Mouse (Mus musculus) left cerebral cortex, postnatal 14 days (tissue): ENCODE data around the gene Snap91. TPM values are rescaled to one million over a fixed set of nuclear protein-coding genes. Genes with fewer than 3 reads are reported as not detected.

Source experiments
- DNase-seq, 2 experiments: peaks; one replicate each; pipeline ENCODE4 v3.0.0; 2021 to 2022; ENCODE audit warnings: low spot score in 2 of 2, mixed read lengths in 1 of 2
- intact Hi-C: fragments of 180-260 bp; cut with DNase I; formaldehyde crosslinking; loops from one replicate; pipeline ENCODE4 v1.15.1; 2025
- long read RNA-seq, 2 experiments: library from polyadenylated mRNA; stranded (forward); transcript quantifications; one replicate each; pipeline ENCODE4 v2.0.0; 2021
- total RNA-seq, 2 experiments: library from RNA; stranded (reverse); gene quantifications; 2 replicates each; pipeline ENCODE4 v1.2.3; 2021

The Snap91 gene
- 100 to 1,000 TPM; 503 to 508 TPM for total RNA-seq
- long read RNA-seq, experiment 1, partial matches to known transcripts = 125 of 358 reads
- long read RNA-seq, experiment 1, other reads (novel, unspliced or antisense) = 233 of 358 reads
- long read RNA-seq, experiment 2, full-length matches to known transcripts = 1 of 319 reads
- long read RNA-seq, experiment 2, partial matches to known transcripts = 100 of 319 reads
- long read RNA-seq, experiment 2, other reads (novel, unspliced or antisense) = 218 of 319 reads

DNA sequence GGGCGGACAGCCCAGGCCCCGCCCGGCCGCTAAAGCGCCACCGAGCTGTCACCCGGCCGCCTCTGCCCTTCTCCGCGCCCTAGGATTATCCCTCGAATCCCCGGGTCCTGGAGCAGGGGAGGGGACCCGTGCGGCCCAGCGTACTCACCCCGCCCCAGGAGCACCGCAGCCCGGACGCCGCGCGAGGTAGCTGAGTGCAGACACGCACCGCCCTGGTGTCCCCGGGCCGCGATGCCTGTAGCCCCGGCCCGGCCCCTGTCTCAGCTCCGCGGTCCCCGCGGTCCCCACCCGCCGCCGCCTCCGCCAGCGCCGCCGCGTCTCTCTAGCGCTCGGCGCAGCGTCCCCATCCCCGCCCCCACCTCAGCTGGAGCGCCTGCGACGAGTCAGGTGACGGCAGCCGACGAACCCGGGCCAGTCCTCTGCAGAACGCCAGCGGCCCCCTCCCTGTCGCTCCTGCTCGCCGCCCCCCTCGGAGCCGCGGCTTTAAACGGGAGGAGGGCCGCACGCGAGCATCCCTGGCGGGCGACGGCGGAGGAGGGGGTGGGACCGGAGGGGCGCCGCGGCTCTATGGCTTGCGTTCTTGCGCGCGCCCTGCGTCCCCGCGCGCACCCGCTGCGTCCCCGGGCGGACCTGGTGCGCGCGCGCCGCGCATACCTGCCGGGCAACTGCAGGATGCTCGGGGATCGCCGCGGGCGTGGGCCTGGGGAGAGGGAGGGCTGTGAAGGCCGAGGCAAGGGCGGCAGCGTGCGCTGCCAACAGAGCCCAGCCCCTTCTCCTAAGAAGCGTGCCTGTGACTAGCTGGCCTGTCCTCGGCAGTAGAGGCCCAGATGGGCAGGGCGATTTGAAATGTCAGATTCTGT, at the start of gene Snap91:
Gene Snap91 (minus strand): TSS at position 542 of the 860 bp plus-strand sequence.
- intact Hi-C loops = loop anchor here (5.0 kb wide), 1 partner anchor 137 kb away; the partner anchor contains the start of gene Ripply2
- peak; percentile 92 for DNase-seq

DNA sequence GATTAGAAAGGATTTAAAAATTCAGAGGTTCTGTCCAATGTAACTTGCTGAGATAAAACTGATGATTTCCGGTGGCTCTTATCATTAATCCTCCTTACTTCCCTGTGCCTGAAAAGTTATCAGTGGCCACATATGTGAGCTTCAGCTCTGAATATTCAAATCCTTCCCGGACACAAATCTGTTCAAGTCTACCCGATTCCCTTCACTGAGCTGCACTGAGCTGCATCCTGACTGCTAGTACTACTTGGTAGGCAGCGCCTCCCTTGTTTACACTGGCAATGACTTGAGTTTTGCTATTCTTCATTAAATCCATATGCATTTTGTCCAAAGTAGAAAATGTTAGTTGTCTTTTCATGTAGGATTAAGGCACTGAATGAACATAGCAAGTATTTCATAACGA, 46.1 kb upstream of the Snap91 start:
- no peak for DNase-seq
- intact Hi-C loops = no loop called here

DNA sequence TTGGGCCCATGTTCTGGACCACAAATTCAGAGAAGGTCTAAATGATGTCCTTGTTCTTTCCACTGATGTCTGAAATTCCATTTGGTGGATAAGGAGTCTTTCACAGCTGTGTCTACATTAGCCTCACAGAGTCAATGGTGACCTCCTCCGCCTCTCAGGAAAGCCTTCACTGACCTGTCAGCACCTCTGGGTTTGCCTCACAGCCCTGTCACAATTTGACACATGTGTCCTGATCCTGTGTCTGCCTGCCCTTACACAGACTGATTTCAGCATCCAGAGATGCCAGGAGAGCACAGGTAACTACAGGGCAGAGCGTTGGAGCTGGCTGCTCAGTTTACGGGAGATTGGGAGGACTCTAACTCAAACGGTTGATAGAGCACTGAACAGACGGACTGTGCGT, 45.2 kb upstream of the Snap91 start:
- no peak for DNase-seq
- intact Hi-C loops = no loop called here

DNA sequence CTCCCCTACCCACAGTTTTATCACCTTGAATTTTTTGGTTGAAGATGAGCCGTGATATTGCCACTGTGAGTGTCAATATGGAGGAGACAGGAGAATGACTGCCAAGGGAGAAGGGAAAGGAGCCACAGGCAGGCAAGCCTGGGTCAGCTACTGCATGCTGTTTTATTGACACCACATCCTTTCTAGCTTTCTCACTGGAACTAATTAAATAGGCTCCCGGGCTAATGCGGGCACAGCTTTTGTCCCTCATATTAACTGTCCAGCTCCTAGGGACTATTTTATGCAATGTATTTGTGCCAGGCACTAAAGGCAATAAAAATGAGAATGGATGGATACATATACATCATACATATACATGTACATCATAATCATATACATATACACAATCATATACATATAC, 42.0 kb upstream of the Snap91 start:
- no peak for DNase-seq
- intact Hi-C loops = no loop called here

DNA sequence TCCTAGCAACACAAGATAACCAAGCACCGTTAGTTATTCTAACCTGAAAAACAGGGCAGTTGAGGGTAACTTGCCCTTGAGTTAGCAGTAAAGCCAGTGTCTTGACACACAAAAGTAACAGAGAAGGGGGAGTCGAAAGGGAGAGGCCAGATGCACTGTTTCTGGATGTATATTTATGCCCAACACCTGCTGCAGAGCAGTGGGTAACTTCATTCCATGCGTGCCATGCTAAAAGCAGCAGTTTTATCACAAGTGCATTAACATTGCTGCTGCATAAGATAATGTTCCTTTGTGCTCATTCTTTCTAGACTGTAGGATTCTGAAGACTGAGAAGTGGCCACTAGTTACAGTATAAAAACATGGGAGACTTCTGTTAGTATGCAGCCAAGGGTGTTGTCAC, 36.1 kb upstream of the Snap91 start:
- DNase-seq = no peak
- intact Hi-C loops = no loop called here

DNA sequence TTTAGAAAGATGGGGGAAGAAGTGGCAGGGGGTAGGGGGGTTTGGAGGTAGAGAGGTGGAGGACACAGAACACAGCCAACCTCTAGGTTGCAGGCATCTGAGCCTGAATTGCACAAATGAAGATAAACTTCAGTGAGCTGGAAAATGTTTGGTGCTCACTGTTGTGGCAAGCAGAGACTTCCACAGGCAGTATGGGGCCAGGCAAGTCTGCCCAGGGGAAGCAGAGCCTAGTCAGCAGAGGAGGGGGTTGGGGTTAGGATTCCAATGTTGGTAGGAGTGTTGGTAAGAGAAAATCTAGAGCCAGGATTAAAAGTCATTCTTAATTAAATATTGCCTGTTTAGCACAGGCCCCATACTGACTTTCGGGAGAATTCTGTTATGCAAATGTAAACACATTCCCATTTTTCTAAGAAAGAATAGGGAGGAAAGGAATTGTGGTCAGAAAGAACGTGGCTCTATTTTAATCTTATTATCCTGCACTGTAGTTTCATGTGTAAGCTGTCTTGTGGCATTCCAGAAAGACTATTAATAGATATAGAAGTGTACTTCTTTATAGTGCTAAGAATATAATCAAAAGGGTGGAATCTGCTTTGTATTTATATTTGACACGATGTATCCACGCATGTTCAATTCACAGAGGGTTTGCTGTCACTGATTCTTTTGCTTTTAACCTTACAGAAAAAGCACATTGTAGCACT, 19.2 kb upstream of the Snap91 start:
- no peak for DNase-seq
- intact Hi-C loops = no loop called here

DNA sequence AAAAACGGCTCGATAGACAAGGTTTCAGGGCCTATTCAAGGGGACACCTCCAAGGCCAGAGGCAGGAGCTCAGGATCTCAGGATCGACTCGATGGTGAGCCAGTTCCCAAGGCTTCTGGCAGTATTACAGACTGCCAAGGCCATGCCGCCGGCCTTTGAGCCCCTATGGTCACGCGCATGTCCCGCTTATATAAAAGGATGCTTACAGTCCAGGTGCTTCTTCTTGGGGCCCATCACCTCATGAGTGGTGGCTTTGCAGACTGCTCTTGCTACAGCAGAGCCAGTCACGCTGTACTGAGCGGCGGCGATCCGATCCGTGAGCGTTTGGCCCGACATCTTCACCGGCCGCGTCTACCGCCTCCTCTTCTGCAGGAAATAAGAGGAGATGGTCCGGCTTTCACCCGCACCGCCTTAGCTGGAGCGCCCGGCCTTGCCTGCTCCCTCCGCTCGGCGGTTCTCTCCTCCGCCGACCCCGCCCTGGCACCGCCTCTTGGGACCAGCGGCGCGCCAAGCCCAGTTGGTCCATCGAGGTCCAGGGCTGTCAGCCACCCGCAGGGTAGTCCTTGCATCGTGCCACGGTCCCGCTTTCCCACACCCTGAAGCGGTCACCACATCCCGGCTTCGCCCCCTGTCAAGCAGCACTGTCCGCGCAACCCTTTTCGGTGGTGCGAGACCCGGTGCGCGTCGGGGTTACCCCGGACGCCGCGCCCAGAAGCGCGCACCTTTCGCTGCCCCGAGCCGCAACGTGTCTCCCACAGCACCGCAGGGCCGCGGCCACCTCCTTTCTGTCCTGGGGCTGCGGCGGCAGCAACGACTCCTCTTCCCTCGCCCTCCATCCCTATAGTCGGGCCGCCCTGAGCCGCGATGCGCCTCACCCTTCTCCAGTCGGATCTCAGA, 990 bp downstream of the Snap91 start:
- peak; percentile 40 to 41 for DNase-seq
- intact Hi-C loops = loop anchor here (5.0 kb wide), 1 partner anchor 138 kb away; the partner anchor contains the start of gene Ripply2

DNA sequence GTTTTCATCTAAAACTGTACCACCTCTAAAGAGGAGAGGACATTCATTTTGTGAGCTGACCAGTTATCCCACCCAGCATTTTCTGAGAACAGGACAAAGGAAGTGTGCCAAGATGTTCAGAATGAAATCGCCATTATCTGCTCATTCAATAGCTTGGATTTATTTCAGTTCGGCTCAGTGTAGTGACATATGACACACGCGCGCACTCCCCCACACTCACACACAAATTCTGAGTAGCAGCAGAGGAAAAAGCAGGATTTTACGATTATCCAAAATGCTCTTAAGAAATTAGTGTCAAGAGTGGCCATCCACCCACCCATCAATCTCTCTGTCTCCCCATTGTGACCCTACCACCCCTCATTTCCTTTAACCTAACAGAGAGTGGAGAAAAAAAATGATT, 1.7 kb downstream of the Snap91 start:
- intact Hi-C loops = no loop called here
- DNase-seq = no peak

DNA sequence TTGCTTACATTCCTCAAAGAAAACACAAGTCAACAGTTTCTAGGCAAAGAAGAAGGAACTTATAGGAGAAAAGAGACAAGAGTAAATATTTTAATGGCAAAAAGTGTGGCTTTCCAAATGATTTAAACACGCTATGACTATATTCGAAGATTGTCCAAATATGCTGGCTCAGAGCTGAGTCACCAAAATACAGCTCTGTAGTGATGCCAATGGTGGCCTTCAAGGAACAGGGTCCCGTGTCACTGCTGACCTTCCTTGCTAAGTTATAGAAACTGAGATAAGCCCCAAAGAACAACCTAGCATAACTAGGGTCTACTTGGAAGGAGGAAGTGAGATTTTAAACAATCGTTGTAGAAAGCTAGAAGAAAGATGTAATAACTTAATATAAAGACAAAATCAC, 6.8 kb downstream of the Snap91 start:
- no peak for DNase-seq
- intact Hi-C loops = no loop called here

DNA sequence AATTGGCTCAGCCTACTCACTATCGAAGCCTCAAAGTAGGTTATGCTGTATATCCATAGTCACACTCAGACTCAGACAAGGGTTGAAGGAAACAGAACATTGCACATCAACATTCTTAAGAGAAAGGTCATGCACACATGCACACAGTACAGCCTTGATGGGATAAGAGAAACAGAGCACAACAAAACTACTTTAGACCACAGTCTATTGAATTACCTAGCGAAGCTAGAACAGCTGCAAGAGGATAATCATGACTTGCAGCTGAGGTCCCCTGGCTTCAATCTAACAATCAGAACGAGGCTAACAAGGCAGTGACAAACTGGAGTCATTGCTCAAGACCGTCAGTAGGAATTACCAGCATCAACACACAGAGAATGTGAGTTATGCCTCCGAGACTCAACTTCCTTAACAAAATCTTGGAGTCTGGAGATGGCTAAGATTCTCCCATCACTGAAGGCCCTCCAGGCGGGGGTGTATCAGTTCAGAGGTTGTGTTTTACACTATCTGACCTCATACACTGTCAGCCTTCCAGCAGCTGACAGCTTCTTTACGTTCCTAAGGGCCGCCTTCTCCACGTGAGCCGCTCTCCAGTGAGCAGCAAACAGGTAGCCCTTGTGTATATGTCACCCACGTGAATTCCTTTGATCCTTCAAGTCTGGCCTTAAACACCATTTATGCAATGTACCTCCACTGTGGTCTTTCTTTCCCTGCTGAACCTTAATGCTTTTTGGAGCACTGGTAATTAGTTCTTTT, 10.7 kb downstream of the Snap91 start:
- intact Hi-C loops = no loop called here
- no peak for DNase-seq

DNA sequence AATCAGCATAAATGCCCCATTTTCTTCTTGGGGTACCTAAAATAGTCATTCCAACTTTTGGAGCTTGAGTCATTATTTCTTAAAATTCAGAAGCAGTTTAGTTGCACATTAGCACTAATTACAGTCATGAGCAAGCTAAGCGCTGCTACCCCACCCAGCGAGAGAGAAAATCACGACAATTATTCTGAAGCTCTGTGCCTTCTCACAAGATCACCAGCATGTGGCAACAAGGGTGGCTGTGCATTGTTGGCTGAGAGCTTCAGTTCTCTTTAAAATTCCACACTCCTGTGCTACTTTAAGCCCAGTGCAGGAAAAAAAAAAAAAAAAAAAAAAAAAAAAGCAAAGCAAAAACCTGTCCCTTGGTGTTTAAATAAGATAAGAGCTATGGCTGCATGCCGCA, 22.4 kb downstream of the Snap91 start:
- intact Hi-C loops = no loop called here
- peak; percentile 24 to 57 for DNase-seq

DNA sequence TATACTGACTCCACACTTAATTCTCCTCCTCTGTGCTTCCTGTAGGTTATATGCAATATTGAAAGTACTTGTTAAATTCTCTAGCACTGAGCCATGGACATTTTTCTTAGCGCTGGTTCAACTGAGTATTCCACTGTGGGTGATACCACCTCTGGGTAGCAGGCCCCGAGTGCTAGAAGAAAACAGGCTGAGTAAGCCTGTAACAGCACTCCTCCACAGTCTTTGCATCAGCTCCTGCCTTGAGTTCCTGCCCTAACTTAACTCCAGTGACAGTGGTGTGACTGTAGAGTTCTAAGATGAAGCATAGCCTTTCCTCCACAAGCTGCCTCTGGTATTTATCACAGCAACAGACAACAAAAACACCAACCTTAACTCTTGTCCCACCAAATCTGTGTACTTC, 22.8 kb downstream of the Snap91 start:
- DNase-seq = no peak
- intact Hi-C loops = no loop called here

DNA sequence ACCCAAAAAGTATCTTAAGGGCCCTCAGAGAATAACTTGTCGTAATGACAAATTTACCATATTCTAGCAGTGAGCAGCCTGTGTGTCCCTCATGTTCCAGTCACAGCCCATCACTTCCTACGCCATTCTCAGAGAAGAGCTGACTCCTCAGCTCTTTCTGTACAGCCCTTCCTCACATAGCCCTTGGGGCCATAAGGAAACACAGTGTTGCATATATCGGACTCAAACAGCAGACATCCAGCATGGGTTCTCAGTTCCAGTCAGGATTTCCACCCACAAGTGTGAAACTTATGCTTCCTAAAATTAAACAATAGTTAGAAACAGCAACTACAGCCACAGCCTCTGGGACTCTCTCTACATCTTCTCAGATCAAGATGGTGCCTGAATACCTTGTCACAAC, 27.6 kb downstream of the Snap91 start:
- intact Hi-C loops = no loop called here
- DNase-seq = peak in 1 of 2 experiments; percentile 28

DNA sequence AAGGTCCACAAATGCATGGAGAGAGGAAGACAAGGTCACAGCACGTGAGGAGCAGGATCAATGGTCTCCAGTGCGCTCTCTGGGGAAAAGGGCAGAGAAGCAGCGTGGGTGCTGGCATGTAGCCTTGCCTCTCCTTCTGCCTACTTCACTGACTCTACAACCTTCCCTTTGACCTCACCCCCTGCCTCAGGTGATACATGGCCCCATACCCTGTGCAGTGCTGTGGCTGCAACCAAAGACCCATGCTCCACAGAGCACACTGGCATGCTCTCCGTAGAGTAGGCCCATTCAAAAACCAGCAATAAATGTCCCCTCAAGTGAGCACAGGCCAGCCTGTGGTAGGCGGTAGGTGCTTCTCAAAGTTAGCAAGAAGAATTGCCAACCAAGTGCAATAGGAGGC, 28.8 kb downstream of the Snap91 start:
- DNase-seq = no peak
- intact Hi-C loops = no loop called here

DNA sequence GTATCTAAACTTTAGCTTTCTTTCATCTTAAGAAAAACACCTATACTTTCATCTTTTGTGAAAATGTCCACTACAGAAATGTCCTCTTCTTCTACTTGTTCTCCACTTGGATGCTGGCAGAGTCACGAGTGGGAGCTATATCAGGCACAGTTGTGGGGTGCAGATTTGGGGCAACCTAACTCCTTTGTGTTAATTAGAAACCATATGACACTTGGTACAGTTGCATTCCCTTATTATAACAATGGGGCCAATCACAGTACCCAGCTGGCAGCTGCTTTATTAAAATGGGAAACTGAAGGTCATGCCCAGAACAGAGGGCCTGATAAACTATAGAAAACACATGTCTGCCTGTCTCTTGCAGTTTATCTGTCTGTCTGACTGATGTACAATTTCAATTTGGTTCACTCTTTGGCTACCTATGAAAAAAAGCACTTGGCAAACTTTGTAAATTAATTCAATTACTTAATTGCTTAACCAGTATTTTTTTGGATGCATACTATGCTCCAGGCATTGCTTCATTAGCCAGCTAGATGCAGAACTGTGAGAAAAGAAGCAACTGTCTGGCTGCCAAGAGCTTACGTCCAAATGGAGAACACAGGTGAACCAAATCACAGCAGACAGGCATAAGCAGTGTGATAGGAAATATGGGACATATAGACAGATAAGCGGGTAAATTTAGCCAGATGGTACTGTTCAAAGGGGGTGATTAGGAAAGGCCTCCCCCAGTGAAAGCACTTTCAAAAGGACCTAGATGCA, 29.8 kb downstream of the Snap91 start:
- no peak for DNase-seq
- intact Hi-C loops = no loop called here

DNA sequence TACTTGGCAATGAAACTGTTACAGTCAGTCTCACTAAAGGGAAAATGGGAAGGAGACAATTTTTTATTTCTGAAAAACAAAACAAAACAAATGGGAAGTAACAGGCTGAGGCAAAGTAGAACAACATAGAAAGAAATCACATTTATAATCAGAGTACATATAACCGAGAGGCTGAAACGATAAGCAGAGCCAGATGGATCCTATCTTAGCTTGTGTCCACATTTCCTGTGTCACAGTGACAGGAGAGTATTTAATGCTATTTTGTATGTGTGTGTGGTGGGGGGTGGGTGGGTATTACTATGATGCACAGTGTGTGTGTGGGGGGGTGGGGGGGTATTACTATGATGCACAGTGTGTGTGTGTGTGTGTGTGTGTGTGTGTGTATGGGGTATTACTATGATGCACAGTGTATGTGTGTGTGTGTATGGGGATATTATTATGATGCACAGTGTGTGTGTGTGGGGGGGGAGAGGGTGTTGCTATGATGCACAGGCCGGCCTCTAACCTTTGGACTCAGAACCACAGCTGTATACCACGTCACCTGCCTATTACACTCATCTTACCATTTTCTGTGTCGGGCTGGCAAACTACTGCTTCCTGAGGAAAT, 36.6 kb downstream of the Snap91 start:
- intact Hi-C loops = no loop called here
- no peak for DNase-seq

DNA sequence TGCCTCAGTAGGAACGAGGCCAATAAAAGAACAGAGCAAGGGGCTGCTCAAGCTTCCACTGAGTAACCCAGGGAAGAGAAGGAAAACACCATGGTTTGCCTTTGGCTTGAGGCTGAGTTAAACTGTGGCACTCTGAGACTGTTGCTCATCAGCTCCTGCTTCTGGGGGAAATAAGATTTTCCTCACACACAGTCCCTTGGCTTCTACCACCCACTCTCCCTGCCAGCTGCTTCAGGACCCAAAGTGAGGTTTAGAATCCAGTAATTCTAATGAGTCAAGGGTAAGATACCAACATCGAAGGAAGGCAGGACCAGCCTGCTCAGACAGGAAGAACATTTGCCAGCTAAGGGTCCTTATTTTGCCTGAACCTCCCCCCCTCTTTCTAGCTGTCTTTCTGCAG, 50.7 kb downstream of the Snap91 start:
- intact Hi-C loops = no loop called here
- peak; percentile 38 to 53 for DNase-seq

DNA sequence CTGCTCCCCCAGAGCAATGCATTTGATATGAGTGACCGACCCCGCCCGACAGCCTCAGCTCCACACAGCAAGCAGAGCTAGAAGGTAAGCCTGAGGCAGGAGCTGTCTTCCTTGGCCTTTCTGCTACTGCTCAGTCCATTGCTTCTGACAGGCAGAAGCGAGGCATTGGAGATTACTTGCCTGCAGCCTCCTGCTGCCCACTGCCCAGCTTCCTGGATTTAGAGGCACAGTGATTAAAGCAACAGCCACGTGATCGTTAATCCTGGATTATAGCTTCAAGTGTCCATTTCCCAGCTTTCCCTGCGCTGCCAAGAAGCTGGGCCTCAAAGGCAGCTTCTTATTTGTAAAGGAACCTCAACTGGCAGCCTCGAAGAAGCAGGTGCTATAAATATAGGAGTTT, 51.4 kb downstream of the Snap91 start:
- intact Hi-C loops = no loop called here
- DNase-seq = no peak
